Mouse (Mus musculus): ENCODE results near the gene Ston1.

Ston1 gene

DNA sequence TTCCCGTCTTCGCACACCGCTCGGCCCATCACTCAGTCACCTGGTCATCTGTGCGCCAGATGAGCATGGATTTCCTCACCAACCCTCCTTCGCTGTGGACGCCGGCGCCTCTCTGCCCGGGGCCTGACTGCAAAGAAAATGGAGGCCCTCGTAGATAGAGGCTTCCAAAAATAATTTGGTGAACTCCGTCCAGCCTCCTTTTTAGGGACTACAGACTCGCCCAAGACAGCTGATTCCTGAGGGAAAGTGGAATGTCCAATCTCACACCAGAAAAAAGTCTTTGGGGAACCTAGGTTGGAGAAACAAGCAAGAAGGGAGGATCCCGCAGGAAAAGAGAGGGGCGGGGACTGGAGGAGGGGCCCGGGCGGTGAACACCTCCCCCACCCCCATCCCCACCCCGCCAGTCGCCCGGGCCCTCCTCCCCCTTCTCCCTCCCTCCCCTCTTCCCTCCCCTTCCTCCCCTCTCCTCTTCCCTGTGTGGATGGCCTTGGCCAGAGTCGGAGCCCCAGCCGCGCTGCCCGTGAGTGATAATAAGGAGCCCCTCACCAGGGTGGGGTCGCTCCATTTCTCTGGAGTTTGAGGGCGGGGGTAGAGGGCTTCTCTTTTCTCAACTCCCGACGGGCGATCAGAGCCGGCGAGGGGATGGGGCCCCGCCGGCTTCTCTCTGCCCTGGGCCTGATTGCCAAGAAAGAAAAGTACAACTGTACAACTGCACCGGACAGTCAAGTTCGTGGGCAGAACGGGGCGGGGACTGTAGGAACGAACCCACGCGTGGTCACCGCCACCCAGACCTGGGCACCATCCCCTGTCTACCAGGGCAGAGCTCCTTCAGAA lies at the start of gene Ston1:
Ston1 (plus strand) TSS at position 463 of the 834 bp plus-strand sequence.
- peak; percentile 85 for DNase-seq (ENCODE audit: low spot score)

DNA sequence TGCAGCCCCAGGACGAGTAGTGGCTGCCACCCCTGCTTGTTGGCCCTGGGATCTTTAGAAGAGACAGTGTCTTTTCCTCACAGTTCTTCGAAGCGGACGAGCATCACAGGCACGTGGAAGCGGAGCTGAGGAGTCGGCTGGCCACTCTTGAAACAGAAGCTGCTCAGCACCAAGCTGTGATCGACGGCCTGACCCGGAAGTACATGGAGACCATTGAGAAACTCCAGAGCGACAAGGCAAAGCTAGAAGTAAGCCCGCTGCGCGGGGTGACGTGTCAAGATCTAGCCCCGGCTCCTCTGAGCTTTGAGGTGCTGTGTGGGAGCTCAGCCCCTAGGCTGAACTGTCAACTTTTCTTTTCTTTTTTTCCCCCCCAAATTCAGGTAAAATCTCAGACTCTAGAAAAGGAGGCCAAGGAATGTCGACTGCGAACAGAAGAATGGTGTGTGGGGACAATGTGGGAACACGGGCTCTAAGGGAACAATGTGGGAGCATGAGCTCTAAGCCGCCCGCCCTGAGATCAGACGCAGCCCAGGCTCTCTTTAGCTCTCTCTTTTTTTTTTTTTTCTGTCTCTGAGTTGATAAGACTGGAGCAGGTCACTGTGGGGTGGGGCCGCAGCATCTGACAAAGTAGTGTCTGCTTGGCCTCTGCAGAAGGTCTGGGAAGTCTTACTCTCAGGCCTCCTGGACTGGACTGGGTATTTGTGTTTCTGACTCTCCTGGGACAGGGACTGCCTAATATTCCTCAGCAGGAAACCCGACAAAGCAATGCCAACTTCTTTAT lies 47.9 kb upstream of the Ston1 start:
- DNase-seq (ENCODE audit: low spot score): no peak

GRCm38 (mm10) chr17:88550351-88550750 lies 47.1 kb upstream of the Ston1 start:
- DNase-seq (ENCODE audit: low spot score): no peak

DNA sequence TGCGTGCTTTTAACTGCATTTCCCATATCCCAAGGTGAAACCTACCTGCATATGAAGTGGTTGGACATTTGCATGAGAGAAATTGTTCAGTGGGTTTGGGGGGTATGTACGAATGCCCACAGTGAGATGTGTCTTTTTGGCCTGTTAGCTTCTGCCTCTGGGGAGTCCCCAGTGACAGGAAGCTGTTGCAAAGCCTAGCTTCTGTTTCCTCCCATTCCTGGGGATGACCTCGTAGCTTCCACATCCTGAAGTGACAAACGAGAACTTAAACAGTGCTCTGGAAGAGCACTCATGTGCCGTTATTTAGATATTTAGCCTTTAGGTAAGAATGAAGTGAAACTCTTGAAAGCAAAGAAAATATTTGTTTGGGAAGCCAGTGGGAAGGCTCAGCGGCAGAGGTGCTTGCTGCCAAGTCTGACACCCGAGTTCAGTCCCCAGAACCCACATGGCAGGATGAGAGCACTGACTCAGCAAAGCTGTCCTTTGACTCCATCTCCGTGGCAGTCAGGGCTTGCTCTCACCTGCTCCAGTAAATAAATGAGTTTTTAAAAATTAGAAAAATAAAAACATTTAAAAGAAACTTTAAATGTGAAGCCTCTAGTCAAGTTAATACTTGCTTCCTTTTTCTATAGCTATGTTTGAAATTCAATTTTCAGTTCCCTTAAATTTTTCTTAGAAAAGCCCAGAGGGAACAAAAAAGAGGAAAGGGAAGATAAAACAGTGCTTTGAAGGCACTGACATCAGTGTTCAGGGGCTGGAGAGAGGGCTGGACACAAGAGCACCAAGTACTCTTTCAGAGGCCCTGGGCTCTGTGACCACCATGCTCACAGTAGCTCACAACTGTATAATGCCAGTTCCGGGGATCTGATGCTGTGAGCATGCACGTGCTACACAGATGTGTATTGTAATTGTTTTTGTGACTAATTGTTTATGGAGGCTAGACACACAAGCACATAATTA lies 46.2 kb upstream of the Ston1 start:
- DNase-seq (ENCODE audit: low spot score): peak; percentile 30

- no peak for DNase-seq (ENCODE audit: low spot score)
These were observed 44.9 kb upstream of the Ston1 start for GRCm38 (mm10) chr17:88552556-88552955.

- no peak for DNase-seq (ENCODE audit: low spot score)
These were observed 44.5 kb upstream of the Ston1 start for GRCm38 (mm10) chr17:88553001-88553449.

DNA sequence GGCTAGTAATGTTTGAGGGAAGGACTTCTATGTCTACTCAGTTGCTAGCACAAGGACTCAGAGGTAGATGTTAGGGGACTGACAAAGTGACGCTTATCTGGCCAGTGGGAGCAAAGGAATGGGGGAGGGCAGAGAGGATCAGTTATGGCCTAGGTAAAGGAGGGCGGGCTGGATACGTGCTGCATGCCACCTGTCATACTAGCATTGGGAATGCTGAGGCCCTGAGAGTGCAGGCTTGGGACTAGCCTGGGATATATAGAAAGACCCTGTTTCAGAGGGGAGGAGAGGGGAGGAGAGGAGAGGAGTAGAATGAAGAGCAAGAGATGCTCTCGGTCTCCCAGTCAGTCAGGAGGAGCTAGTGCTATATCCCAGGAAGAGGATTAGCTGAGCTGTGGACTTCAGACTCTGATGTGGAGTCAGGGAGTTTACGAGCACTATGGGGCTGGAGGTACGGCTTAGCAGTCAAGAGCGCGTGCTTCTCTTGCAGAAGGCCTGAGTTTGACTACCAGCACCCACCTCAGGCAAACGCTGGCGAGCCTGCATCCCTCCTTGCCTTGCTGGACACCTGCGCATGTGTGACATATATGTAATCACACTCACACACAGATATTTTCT lies 43.9 kb upstream of the Ston1 start:
- DNase-seq (ENCODE audit: low spot score): no peak

DNA sequence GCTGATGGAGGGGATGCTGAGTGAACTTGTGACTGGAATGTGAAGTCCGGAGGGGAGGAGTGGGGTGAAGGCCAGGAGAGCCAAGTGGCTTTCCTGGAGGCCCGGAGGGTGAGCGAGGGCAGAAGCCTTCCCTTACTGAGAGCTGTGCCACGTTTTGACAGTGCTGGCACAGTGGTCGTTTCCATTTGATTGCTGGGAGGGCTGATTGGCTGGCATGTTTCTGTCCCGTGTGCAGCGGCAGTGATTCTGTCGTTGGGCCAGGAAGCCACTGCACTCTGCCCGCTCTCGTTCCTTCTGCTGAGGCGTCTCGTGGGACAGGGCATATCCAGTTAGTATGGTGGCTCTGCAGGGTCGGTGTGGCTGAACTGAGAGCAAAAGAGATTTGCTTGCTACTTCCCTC lies 41.3 kb upstream of the Ston1 start:
- no peak for DNase-seq (ENCODE audit: low spot score)

DNA sequence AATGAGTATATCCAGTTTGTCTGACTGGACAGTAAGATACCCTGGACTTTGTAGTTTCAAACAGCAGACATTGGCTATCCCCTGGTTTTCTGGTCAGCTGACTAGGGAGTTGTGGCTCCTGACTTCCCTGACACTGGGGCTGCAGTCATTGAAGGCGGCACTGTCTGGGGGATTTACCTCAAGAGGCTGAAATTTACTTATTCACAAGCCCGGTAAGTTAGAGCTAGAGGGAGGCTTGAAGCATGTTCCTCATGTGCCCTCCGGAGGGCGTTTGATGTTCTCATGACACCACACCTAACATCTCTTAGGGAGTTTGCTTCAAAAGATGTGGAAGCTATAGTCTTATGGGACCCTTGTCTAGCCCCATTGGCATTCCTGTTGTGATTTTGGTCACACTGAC lies 40.8 kb upstream of the Ston1 start:
- no peak for DNase-seq (ENCODE audit: low spot score)

- peak; percentile 83 for DNase-seq (ENCODE audit: low spot score)
These were observed 39.2 kb upstream of the Ston1 start for GRCm38 (mm10) chr17:88558168-88558842.

- DNase-seq (ENCODE audit: low spot score): peak; percentile 29
These were observed 33.9 kb upstream of the Ston1 start for GRCm38 (mm10) chr17:88563611-88564010.

GRCm38 (mm10) chr17:88569807-88570540 lies 27.5 kb upstream of the Ston1 start:
- no peak for DNase-seq (ENCODE audit: low spot score)

- DNase-seq (ENCODE audit: low spot score): no peak
These were observed 26.7 kb upstream of the Ston1 start for GRCm38 (mm10) chr17:88570784-88571183.

GRCm38 (mm10) chr17:88574811-88575210 lies 22.7 kb upstream of the Ston1 start:
- no peak for DNase-seq (ENCODE audit: low spot score)

DNA sequence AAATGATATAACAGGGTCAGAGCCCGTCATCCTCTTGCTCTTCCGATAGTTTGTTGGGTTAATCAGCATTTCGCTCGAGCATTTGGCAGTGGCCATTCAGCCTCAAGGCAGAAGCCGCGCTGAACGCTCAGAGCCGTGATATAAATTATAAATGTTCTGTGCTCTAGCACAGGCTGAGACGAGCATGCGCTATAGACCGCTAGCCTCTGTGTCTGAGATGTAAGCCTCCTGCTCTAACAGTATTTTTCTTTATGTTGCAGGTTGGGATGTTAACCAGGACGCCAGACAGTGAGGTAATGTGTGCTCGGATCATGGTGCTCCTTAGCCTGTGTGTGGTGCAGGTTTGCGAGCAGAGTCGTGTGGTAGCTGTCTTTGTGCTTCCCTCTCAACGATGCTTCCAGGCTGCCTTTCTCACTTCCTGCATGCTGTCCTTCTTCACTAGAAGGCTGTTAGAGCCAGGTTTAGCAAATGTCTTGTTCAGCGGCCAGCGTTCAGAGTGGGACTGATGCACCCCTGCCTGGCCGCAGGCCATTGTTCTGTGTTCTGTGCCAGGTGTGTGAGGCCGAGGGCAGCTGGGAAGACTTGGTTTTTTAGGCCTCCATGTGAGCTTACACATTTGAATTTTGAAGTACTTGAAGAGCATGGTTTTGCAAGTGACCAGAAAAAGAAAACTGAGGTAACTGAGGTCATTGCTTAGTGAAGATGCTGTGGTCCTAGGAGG lies 18.8 kb upstream of the Ston1 start:
- no peak for DNase-seq (ENCODE audit: low spot score)

DNA sequence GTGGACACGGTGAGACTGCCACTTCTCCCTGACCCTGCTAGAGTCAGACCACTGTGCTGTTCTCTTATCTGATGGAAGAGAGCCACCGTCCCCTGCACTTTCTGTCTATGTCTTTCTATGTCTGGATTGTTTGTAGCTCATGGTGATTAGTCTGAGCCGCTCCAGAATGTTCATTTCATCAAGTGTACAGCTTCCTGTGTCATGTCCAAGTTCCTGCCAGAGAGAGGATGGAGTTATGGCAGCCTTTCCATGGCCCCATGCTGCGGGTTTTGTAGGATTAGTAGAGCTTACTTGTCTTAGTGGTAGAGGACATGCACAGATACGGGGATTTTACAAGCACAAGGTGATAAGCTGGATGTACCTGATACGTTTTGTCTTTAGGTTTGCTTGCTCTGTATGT lies 16.9 kb upstream of the Ston1 start:
- DNase-seq (ENCODE audit: low spot score): no peak

DNA sequence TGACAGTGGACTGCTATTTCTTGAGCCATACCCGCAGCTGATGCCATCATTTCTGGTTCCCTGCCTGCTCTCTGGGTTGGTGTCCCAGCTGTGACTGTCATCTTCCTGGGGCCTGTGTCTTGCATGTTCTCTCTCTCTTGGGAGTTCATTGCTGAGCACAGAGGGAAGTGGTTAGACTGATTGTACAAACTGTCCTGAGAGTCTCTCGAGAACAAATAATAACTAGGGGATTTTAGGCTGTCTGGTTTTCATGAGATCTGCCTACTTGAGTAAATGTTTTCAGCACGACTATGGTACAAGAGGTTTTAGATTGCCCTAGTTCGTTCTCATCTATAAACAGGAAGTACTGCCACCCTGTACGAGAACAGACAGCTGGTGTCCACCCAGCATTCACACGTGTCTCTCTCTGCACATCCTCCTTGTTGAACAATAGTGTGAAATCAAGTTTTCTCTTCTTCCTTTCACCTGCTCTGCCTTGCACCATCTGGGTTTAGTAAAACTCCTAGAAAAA lies 15.9 kb upstream of the Ston1 start:
- peak; percentile 77 for DNase-seq (ENCODE audit: low spot score)

- peak; percentile 31 for DNase-seq (ENCODE audit: low spot score)
These were observed 14.5 kb upstream of the Ston1 start for GRCm38 (mm10) chr17:88582999-88583398.

- DNase-seq (ENCODE audit: low spot score): no peak
These were observed 14.1 kb upstream of the Ston1 start for GRCm38 (mm10) chr17:88583411-88583810.

Measured in lung, postnatal 25 days (tissue).